Mouse (Mus musculus) hindbrain, embryonic 16.5 days (tissue): ENCODE data around the gene Hist1h1t. TPM values are rescaled to one million over a fixed set of nuclear protein-coding genes. Genes with fewer than 3 reads are reported as not detected.
"Not testable (repeated sequence)": the region's sequence is repeated elsewhere in the genome, so short reads cannot be mapped to it uniquely, and the experiment has no call there.

Experiments
- ATAC-seq: fragments of 200-750 bp; cut with Nextera tagmentation; 2 replicates; pipeline ENCODE4 v1.8.0; 2017; ENCODE audit warnings: moderate TSS enrichment, moderate library complexity
- H3K27ac ChIP-seq: fragments of 300-500 bp; sonication (generic); 2 replicates; pipeline ENCODE4 v1.5.1; 2014; ENCODE audit warnings: low read depth, mild to moderate bottlenecking, control low read depth, low read length, moderate library complexity
- H3K27me3 ChIP-seq: fragments of 300-500 bp; sonication (generic); replicated peaks from 2 replicates; pipeline ENCODE4 v1.6.1; 2014; ENCODE audit warnings: low read length; ENCODE audit not compliant: control insufficient read depth, insufficient read depth
- H3K36me3 ChIP-seq: fragments of 300-500 bp; sonication (generic); 2 replicates; pipeline ENCODE4 v1.6.1; 2014; ENCODE audit warnings: mild to moderate bottlenecking, low read length, moderate library complexity, mixed read lengths; ENCODE audit not compliant: control insufficient read depth, insufficient read depth
- H3K4me1 ChIP-seq: fragments of 300-500 bp; sonication (generic); 2 replicates; pipeline ENCODE4 v1.6.1; 2014; ENCODE audit warnings: low read depth, low read length; ENCODE audit not compliant: control insufficient read depth, insufficient read depth
- H3K4me2 ChIP-seq: fragments of 300-500 bp; sonication (generic); 2 replicates; pipeline ENCODE4 v1.6.1; 2014; ENCODE audit warnings: mild to moderate bottlenecking, low read length, control low read depth, moderate library complexity
- H3K4me3 ChIP-seq: fragments of 300-500 bp; sonication (generic); 2 replicates; pipeline ENCODE4 v1.5.1; 2014; ENCODE audit warnings: mild to moderate bottlenecking, low read length, control low read depth, moderate library complexity
- H3K9ac ChIP-seq: fragments of 300-500 bp; sonication (generic); 2 replicates; pipeline ENCODE4 v1.6.1; 2014; ENCODE audit warnings: low read depth, mild to moderate bottlenecking, control low read depth, low read length, moderate library complexity
- H3K9me3 ChIP-seq: fragments of 300-500 bp; sonication (generic); 2 replicates; pipeline ENCODE4 v1.6.1; 2014; ENCODE audit warnings: mild to moderate bottlenecking, low read length, moderate library complexity; ENCODE audit not compliant: control insufficient read depth
- WGBS: fragments of 180-500 bp; shearing (Covaris S2); extraction: QIAGEN DNeasy Blood & Tissue Kit; methylation state at CpG from one replicate; pipeline ENCODE4 v1.1.7; 2014; 5-methylcytosine and 5-hydroxymethylcytosine counted together
- polyA plus RNA-seq: library from polyadenylated mRNA; unstranded; fragments of >200 nt; fragmentation: Nextera tagmentation; extraction: Ambion mirVana; gene quantifications from 2 replicates; pipeline ENCODE4 v1.2.1, GENCODE M21; 2015

The Hist1h1t gene
- polyA plus RNA-seq, 1 experiment from 2014 or later: not detected

- no peaks in the 10 kb centered on the region for H3K36me3 ChIP-seq
- ATAC-seq: peak; percentile 85; the same call in 1 of the 2 replicates
- H3K27me3 ChIP-seq: no peaks in the 10 kb centered on the region
- no peaks in the 10 kb centered on the region for H3K9me3 ChIP-seq
- peak overlapping the region; percentile 64 for H3K9ac ChIP-seq
- peaks cover 8% of the 10 kb centered on the region for H3K4me1 ChIP-seq
- H3K27ac ChIP-seq: peak overlapping the region; percentile 82
- peak overlapping the region; percentile 81 for H3K4me2 ChIP-seq
- under 1% methylated on average over 21 of the region's 32 CpGs for WGBS
- H3K4me3 ChIP-seq: peak overlapping the region; percentile 49
These were observed 2.1 kb downstream of the Hist1h1t start for GRCm38 (mm10) chr13:23697491-23698299.

- ATAC-seq: peak; percentile 98
- under 1% methylated on average over 17 of the region's 22 CpGs for WGBS
- Histone ChIP-seq H3K27ac (peak within 1 kb of the TSS; percentile 82), H3K9ac (peak within 1 kb of the TSS; percentile 64), H3K9me3 (no peaks in the 10 kb centered on the region), H3K27me3 (no peaks in the 10 kb centered on the region), H3K36me3 (no peaks in the 10 kb centered on the region), H3K4me3 (peak within 1 kb of the TSS; percentile 49), H3K4me2 (peak within 1 kb of the TSS; percentile 81), H3K4me1 (peaks cover 8% of the 10 kb centered on the region)
These were observed 2.7 kb downstream of the Hist1h1t start, which contains the start of gene Hist1h4c for GRCm38 (mm10) chr13:23698300-23698693. Gene Hist1h4c (minus strand): TSS chr13:23698454.

- H3K9ac ChIP-seq: no peak overlapping the region
- peaks cover 8% of the 10 kb centered on the region for H3K4me1 ChIP-seq
- H3K27me3 ChIP-seq: no peaks in the 10 kb centered on the region
- no peaks in the 10 kb centered on the region for H3K36me3 ChIP-seq
- H3K9me3 ChIP-seq: no peaks in the 10 kb centered on the region
- WGBS: 72% methylated on average over 6 of the region's 6 CpGs
- peak overlapping the region; percentile 81 for H3K4me2 ChIP-seq
- 0 out of 2 replicates have a peak overlapping the region, but pooled peaks have one; percentile 13 for H3K27ac ChIP-seq
- no peak for ATAC-seq
- no peak overlapping the region for H3K4me3 ChIP-seq
These were observed 3.4 kb downstream of the Hist1h1t start for GRCm38 (mm10) chr13:23698996-23699395.

- no peak overlapping the region for H3K4me3 ChIP-seq
- H3K27me3 ChIP-seq: no peaks in the 10 kb centered on the region
- H3K4me2 ChIP-seq: no peak overlapping the region
- H3K9ac ChIP-seq: no peak overlapping the region
- no peaks in the 10 kb centered on the region for H3K36me3 ChIP-seq
- no peak for ATAC-seq
- 73% methylated on average over 3 of the region's 3 CpGs for WGBS
- peaks cover 8% of the 10 kb centered on the region for H3K4me1 ChIP-seq
- H3K27ac ChIP-seq: no peak overlapping the region
- H3K9me3 ChIP-seq: no peaks in the 10 kb centered on the region
These were observed 4.2 kb downstream of the Hist1h1t start for GRCm38 (mm10) chr13:23699767-23700166.

DNA sequence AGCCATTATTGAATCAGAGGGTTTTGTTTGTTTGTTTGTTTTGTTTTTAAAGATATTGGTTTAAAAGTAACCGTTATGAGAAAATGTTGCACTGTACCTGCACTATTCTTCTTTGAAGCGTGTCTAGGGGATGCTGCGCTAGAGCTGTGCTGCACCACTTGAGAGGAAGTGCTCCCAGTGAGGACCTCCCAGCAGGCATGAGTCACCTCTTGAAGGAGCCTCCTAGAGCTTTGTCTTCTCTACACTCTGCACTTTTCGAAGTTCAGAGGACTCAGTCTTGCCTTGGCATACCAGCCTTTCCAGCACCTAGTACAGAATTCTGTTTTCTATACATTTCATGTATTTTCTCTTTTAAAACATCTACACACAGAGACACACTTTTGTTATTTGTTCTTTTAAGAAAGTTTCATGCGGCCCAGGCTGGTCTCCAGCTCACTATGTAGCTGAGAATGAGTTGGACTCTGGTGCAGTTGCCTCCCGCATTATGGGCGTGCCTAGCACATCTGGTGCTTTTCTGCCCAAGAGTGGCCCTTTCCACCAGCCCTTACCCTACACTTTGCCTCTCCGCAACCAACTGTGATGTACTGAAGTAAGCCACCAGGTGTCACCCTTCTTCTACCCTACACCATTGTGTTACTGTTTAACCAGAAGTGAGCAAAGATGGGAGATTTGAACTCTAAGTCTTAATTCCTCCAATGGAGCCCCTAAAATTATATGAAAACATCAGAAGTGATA is 5.3 kb downstream of the Hist1h1t start:
- Histone ChIP-seq H3K4me3 (no peak overlapping the region), H3K4me2 (no peak overlapping the region), H3K9me3 (no peaks in the 10 kb centered on the region), H3K4me1 (peaks cover 8% of the 10 kb centered on the region), H3K27ac (no peak overlapping the region), H3K9ac (no peak overlapping the region), H3K27me3 (no peaks in the 10 kb centered on the region), H3K36me3 (no peaks in the 10 kb centered on the region)
- 29% methylated on average over 8 of the region's 8 CpGs for WGBS
- ATAC-seq: 0 out of 2 replicates have a peak, but pooled peaks have one; percentile 26

GRCm38 (mm10) chr13:23702220-23702619 is 6.6 kb downstream of the Hist1h1t start:
- Histone ChIP-seq H3K36me3 (no peaks in the 10 kb centered on the region), H3K4me1 (peaks cover 8% of the 10 kb centered on the region), H3K4me2 (no peak overlapping the region), H3K27ac (no peak overlapping the region), H3K4me3 (no peak overlapping the region), H3K9me3 (no peaks in the 10 kb centered on the region), H3K27me3 (no peaks in the 10 kb centered on the region), H3K9ac (no peak overlapping the region)
- ATAC-seq: no peak
- WGBS: 92% methylated on average over 4 of the region's 4 CpGs

- 89% methylated on average over 2 of the region's 2 CpGs for WGBS
- H3K4me1 ChIP-seq, H3K27me3 ChIP-seq, H3K9ac ChIP-seq, ATAC-seq, H3K4me3 ChIP-seq, H3K27ac ChIP-seq, H3K36me3 ChIP-seq, H3K4me2 ChIP-seq, H3K9me3 ChIP-seq: not testable (repeated sequence)
These were observed 7.2 kb downstream of the Hist1h1t start for GRCm38 (mm10) chr13:23702801-23703200.

DNA sequence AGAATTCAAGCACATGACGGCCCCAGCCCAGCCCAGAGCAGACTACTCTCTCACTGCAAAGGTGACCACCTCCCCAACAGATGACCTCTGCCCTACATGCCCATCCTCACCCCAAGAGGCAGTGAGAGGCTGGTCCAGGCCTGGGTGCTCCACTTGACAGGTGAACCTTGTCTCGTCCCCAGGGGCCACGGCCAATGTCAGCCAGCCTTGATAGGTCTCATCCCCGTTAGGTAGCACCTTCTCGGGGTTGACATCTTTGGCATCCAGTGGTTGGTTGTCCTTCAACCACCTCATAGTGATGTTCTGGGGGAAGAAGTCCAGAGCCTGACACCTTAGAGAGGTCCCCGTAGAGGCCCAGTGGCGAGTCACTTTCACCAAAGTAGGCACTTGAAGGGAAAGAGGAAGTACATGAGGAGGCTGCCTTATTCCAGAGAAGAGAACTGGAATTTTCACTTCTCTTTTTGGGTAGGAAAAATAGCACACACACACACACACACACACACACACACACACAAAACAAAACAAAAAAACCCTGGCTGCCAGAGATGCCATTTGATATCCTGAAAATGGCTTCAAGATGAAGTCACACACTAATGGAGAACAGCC is 10.2 kb downstream of the Hist1h1t start:
- no peak for ATAC-seq
- peaks cover 6% of the 10 kb centered on the region for H3K4me1 ChIP-seq
- H3K27ac ChIP-seq: no peak overlapping the region
- H3K27me3 ChIP-seq: no peaks in the 10 kb centered on the region
- 95% methylated on average over 7 of the region's 7 CpGs for WGBS
- no peak overlapping the region for H3K4me3 ChIP-seq
- H3K9ac ChIP-seq: no peak overlapping the region
- no peaks in the 10 kb centered on the region for H3K36me3 ChIP-seq
- no peak overlapping the region for H3K4me2 ChIP-seq
- H3K9me3 ChIP-seq: no peaks in the 10 kb centered on the region

DNA sequence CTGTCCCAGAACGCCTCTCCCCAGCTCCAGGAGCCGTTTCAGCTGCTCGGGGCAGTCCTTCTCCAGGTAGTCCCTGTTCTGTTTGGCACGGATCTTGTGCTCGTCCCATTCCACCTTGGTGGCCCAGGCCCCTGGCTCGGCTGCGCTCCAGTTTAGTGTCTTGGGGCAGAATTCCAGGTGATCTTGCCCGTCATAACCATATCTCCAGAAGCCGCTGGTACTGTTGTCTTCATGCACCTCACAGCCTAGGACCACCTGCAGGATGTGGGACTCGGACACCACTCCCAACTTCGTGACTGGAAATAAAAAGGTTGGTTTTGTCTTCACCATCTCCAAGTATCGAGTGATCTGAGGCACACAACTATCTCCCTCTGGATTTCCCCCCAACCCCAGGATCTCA is 11.2 kb downstream of the Hist1h1t start:
- H3K27me3 ChIP-seq: 0 out of 2 replicates have a peak, but pooled peaks cover 3% of the 10 kb centered on the region
- no peaks in the 10 kb centered on the region for H3K9me3 ChIP-seq
- H3K36me3 ChIP-seq: no peaks in the 10 kb centered on the region
- H3K4me3 ChIP-seq: no peak overlapping the region
- WGBS: 94% methylated on average over 12 of the region's 12 CpGs
- H3K4me2 ChIP-seq: no peak overlapping the region
- no peak overlapping the region for H3K9ac ChIP-seq
- no peak overlapping the region for H3K27ac ChIP-seq
- peaks cover 6% of the 10 kb centered on the region for H3K4me1 ChIP-seq
- ATAC-seq: no peak
